Mouse (Mus musculus): ENCODE results near the gene Exd2. TPM values are rescaled to one million over a fixed set of nuclear protein-coding genes. Genes with fewer than 3 reads are reported as not detected.

Exd2 gene
- total RNA-seq (2021), result 10 to 100 TPM; 35.0 to 46.8 TPM
- long read RNA-seq, experiment 1, transcript Exd2-201 (9 exons, 3,310 nt), result major isoform, 23 of 54 reads
- long read RNA-seq, experiment 1, partial matches to known transcripts, result 4 of 54 reads
- long read RNA-seq, experiment 1, other reads (novel, unspliced or antisense), result 27 of 54 reads
- long read RNA-seq, experiment 2, full-length matches to known transcripts, result 32 of 52 reads
- long read RNA-seq, experiment 2, partial matches to known transcripts, result 1 of 52 reads
- long read RNA-seq, experiment 2, other reads (novel, unspliced or antisense), result 19 of 52 reads

- intact Hi-C loops (cut with DNase I), result loop anchor here (2.0 to 10.0 kb wide), 2 partner anchors 26 to 182 kb away; partner anchors contain the start of genes Dcaf5, Erh and Slc39a9
- DNase-seq, result peak; percentile 95
- peak; percentile 4; the same call in 1 of the 2 replicates for TF ChIP-seq CTCF (IDR thresholded peaks at IDR 0.05)
- Histone ChIP-seq H3K4me3 (peak within 1 kb of the TSS; percentile 97), H3K27ac (peak within 1 kb of the TSS; percentile 97)
Observed at GRCm38 (mm10) chr12:80462942-80463651, at the start of gene Exd2. TSS of gene Exd2 (plus strand) at chr12:80463095.

GRCm38 (mm10) chr12:80415100-80415499, 47.8 kb upstream of the Exd2 start:
- Histone ChIP-seq H3K4me3 (no peak overlapping the region), H3K27ac (no peak overlapping the region)
- DNase-seq, result no peak
- intact Hi-C loops (cut with DNase I), result no loop called here
- no peak for TF ChIP-seq CTCF (IDR thresholded peaks at IDR 0.05)

- intact Hi-C loops (cut with DNase I), result no loop called here
- no peak for DNase-seq
- H3K4me3 ChIP-seq, result no peak overlapping the region
- peak overlapping the region; percentile 46; the same call in 1 of the 2 replicates for H3K27ac ChIP-seq
- no peak for TF ChIP-seq CTCF (IDR thresholded peaks at IDR 0.05)
Observed at GRCm38 (mm10) chr12:80427683-80428082, 35.2 kb upstream of the Exd2 start.

GRCm38 (mm10) chr12:80433266-80433665, 29.6 kb upstream of the Exd2 start:
- no peak for DNase-seq
- Histone ChIP-seq H3K4me3 (peak overlapping the region; percentile 30), H3K27ac (peak overlapping the region; percentile 53)
- intact Hi-C loops (cut with DNase I), result no loop called here
- no peak for TF ChIP-seq CTCF (IDR thresholded peaks at IDR 0.05)

GRCm38 (mm10) chr12:80434601-80434960, 28.3 kb upstream of the Exd2 start:
- no peak for DNase-seq
- H3K4me3 ChIP-seq, result peak overlapping the region; percentile 92
- H3K27ac ChIP-seq, result peak overlapping the region; percentile 98
- intact Hi-C loops (cut with DNase I), result no loop called here
- no peak for TF ChIP-seq CTCF (IDR thresholded peaks at IDR 0.05)

GRCm38 (mm10) chr12:80434961-80435691, 27.8 kb upstream of the Exd2 start:
- DNase-seq, result peak; percentile 79
- peak; percentile 30; the same call in 1 of the 2 replicates for TF ChIP-seq CTCF (IDR thresholded peaks at IDR 0.05)
- intact Hi-C loops (cut with DNase I), result no loop called here
- Histone ChIP-seq H3K27ac (peak overlapping the region; percentile 98), H3K4me3 (peak overlapping the region; percentile 92)

- TF ChIP-seq CTCF (IDR thresholded peaks at IDR 0.05), result no peak
- intact Hi-C loops (cut with DNase I), result loop anchor here (2.0 kb wide), 2 partner anchors 27 to 29 kb away; partner anchors contain the start of gene Exd2
- Histone ChIP-seq H3K4me3 (peak overlapping the region; percentile 92), H3K27ac (peak overlapping the region; percentile 98)
- DNase-seq, result no peak
Observed at GRCm38 (mm10) chr12:80435887-80436286, 27.0 kb upstream of the Exd2 start.

- peak; percentile 91 for DNase-seq
- no peak for TF ChIP-seq CTCF (IDR thresholded peaks at IDR 0.05)
- intact Hi-C loops (cut with DNase I), result loop anchor here (2.0 kb wide), 2 partner anchors 26 to 30 kb away; partner anchors contain the start of gene Exd2
Observed at GRCm38 (mm10) chr12:80436336-80436976, 26.4 kb upstream of the Exd2 start, which contains the start of gene Dcaf5. TSS of gene Dcaf5 (minus strand) at chr12:80436601.

GRCm38 (mm10) chr12:80437051-80437675, 25.7 kb upstream of the Exd2 start:
- Histone ChIP-seq H3K4me3 (peak overlapping the region; percentile 92), H3K27ac (peak overlapping the region; percentile 98)
- TF ChIP-seq CTCF (IDR thresholded peaks at IDR 0.05), result no peak
- no peak for DNase-seq
- intact Hi-C loops (cut with DNase I), result loop anchor here (2.0 kb wide), 2 partner anchors 26 to 30 kb away; partner anchors contain the start of gene Exd2

More at GRCm38 (mm10) chr12:80436336-80436976, 26.4 kb upstream of the Exd2 start, which contains the start of gene Dcaf5:
- Histone ChIP-seq H3K4me3 (peak within 1 kb of the TSS; percentile 92), H3K27ac (peak within 1 kb of the TSS; percentile 98)

- intact Hi-C loops (cut with DNase I), result no loop called here
- TF ChIP-seq CTCF (IDR thresholded peaks at IDR 0.05), result peak; percentile 55
- no peak overlapping the region for H3K4me3 ChIP-seq
- no peak overlapping the region for H3K27ac ChIP-seq
- no peak for DNase-seq
Observed at GRCm38 (mm10) chr12:80440957-80441356, 21.9 kb upstream of the Exd2 start.

GRCm38 (mm10) chr12:80444525-80445109, 18.3 kb upstream of the Exd2 start:
- intact Hi-C loops (cut with DNase I), result no loop called here
- no peak for TF ChIP-seq CTCF (IDR thresholded peaks at IDR 0.05)

More at GRCm38 (mm10) chr12:80444525-80445109, 18.3 kb upstream of the Exd2 start:
- no peak overlapping the region for H3K4me3 ChIP-seq
- DNase-seq, result no peak
- H3K27ac ChIP-seq, result no peak overlapping the region

All from gastrocnemius, adult 2 months (tissue).